Mouse (Mus musculus): ENCODE measurements around the gene Samd1. TPM values are rescaled to one million over a fixed set of nuclear protein-coding genes. Genes with fewer than 3 reads are reported as not detected.
A peak's percentile ranks its signal among the peaks of the same experiment; 100 is the strongest.

The Samd1 gene
- 8.4 and 8.7 TPM in 2 replicates for polyA plus RNA-seq (2015; fragmentation: Nextera tagmentation; extraction: Ambion mirVana)

DNA sequence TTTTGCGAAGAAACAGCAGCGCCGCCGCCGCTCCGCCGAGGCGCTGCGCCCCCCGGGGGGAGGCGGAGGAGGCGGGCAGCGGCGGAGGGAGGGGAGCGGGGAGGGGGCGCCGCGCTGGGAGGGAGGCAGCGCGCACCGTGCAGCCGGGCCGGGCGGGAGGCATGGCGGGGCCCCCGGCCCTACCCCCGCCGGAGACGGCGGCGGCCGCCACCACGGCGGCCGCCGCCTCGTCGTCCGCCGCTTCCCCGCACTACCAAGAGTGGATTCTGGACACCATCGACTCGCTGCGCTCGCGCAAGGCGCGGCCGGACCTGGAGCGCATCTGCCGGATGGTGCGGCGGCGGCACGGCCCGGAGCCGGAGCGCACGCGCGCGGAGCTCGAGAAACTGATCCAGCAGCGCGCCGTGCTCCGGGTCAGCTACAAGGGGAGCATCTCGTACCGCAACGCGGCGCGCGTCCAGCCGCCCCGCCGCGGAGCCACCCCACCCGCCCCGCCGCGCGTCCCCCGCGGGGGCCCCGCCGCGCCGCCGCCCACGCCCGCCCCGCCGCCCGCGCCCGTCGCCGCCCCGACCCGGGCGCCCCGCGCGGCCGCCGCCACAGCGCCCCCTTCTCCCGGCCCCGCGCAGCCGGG, at the start of gene Samd1:
Gene Samd1 (plus strand): TSS at position 162 of the 631 bp plus-strand sequence.
- Histone ChIP-seq H3K4me3 (replicated peaks) (peak within 1 kb of the TSS; percentile 78), H3K4me1 (replicated peaks) (peaks cover 15% of the 10 kb centered on the region), H3K27me3 (replicated peaks) (no peaks in the 10 kb centered on the region), H3K4me2 (replicated peaks) (peak within 1 kb of the TSS; percentile 94), H3K9ac (peak within 1 kb of the TSS; percentile 82), H3K9me3 (no peaks in the 10 kb centered on the region), H3K27ac (peak within 1 kb of the TSS; percentile 96), H3K36me3 (peaks cover 4% of the 10 kb centered on the region)
- ATAC-seq, result peak; percentile 16
- under 1% methylated on average over 52 of the region's 112 CpGs for WGBS

- Histone ChIP-seq H3K4me3 (replicated peaks) (peak overlapping the region; percentile 45), H3K9ac (peak overlapping the region; percentile 51), H3K4me2 (replicated peaks) (peak overlapping the region; percentile 76), H3K27ac (0 out of 2 replicates have a peak overlapping the region, but pooled peaks have one; percentile 27), H3K9me3 (no peaks in the 10 kb centered on the region), H3K27me3 (replicated peaks) (no peaks in the 10 kb centered on the region), H3K36me3 (no peaks in the 10 kb centered on the region), H3K4me1 (replicated peaks) (peaks cover 11% of the 10 kb centered on the region)
- no peak for ATAC-seq
- 2% methylated on average over 14 of the region's 14 CpGs for WGBS
These were observed 42.7 kb upstream of the Samd1 start for GRCm38 (mm10) chr8:83954749-83955105.

GRCm38 (mm10) chr8:83955106-83955957, 42.1 kb upstream of the Samd1 start, which contains the start of the genes Gm10644 and Asf1b:
Gene Gm10644, minus strand, starts transcription at chr8:83955205.
Gene Asf1b, plus strand, starts transcription at chr8:83955507.
- H3K4me2 ChIP-seq (replicated peaks), result peak within 1 kb of the TSS; percentile 90
- under 1% methylated on average over 75 of the region's 75 CpGs for WGBS
- peak within 1 kb of the TSS; percentile 73 for H3K9ac ChIP-seq
- peaks cover 11% of the 10 kb centered on the region for H3K4me1 ChIP-seq (replicated peaks)
- peak; percentile 99 for ATAC-seq
- H3K27ac ChIP-seq, result 0 out of 2 replicates have a peak within 1 kb of the TSS, but pooled peaks have one; percentile 27
- H3K27me3 ChIP-seq (replicated peaks), result no peaks in the 10 kb centered on the region
- H3K9me3 ChIP-seq, result no peaks in the 10 kb centered on the region
- H3K4me3 ChIP-seq (replicated peaks), result peak within 1 kb of the TSS; percentile 73
- no peaks in the 10 kb centered on the region for H3K36me3 ChIP-seq

GRCm38 (mm10) chr8:83955958-83956218, 41.6 kb upstream of the Samd1 start:
- no peak for ATAC-seq
- peaks cover 11% of the 10 kb centered on the region for H3K4me1 ChIP-seq (replicated peaks)
- H3K4me3 ChIP-seq (replicated peaks), result peak overlapping the region; percentile 73
- 1% methylated on average over 15 of the region's 15 CpGs for WGBS
- H3K9ac ChIP-seq, result peak overlapping the region; percentile 73
- no peaks in the 10 kb centered on the region for H3K9me3 ChIP-seq
- no peak overlapping the region for H3K27ac ChIP-seq
- H3K36me3 ChIP-seq, result no peaks in the 10 kb centered on the region
- no peaks in the 10 kb centered on the region for H3K27me3 ChIP-seq (replicated peaks)
- peak overlapping the region; percentile 90 for H3K4me2 ChIP-seq (replicated peaks)

DNA sequence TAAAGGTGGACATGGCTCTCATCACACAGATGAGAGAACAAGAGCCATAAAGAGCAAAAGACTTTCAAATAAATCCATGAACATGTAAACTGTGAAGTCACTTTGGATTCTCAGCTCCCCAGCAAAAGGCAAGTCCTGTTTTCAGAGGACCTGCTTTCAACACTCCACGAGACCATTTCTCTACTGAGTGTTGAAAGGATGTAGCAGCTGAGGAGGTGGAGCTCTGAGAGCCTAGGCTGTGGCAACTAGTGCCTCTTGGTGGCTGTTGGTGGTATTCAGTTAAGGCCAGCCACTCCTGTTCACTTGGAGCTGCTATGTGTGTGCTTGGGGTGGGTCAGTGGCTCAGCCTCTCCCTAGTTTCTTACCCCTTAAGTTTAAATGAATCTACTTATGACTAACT, 40.7 kb upstream of the Samd1 start:
- peaks cover 11% of the 10 kb centered on the region for H3K4me1 ChIP-seq (replicated peaks)
- peak overlapping the region; percentile 90 for H3K4me2 ChIP-seq (replicated peaks)
- H3K36me3 ChIP-seq, result no peaks in the 10 kb centered on the region
- peak overlapping the region; percentile 73 for H3K9ac ChIP-seq
- peak overlapping the region; percentile 73 for H3K4me3 ChIP-seq (replicated peaks)
- no peaks in the 10 kb centered on the region for H3K27me3 ChIP-seq (replicated peaks)
- WGBS, result 29% methylated on average over 1 of the region's 1 CpGs
- no peaks in the 10 kb centered on the region for H3K9me3 ChIP-seq
- ATAC-seq, result no peak
- no peak overlapping the region for H3K27ac ChIP-seq

DNA sequence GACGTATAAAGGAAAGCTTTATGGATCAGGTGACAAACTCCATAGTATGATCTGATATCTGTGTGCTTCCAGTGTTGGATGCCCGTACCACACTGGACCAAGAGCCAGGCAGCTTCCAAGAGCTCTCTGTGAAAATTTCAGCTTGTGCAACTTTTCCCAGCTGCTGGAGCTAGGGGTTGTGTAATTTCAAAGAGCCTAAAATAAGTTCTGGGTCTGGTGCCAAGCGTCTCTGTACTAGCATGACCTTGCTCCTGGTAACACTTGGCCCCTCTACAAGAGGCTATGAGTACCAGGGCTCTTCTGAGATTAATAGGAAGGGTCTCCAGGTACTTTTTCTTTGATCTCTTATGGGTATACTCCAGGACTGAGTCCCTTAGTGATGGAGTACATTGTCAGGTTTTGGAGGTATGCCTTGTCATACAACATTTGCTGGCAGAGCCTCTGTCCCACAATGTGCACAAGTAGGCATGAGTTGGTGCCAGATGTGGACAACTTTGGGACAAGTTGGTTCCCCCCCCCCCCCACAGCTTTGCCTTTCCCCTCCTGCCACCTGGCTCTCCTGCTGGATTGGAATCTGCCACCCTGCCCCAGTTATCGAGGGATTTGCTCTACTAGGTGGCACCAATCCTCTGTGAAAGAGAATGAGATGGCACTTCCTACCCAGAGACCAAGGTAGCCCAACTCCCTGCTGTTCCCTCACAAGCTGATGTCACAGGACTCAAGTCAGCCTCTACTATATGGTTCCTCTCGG, 33.3 kb upstream of the Samd1 start:
- Histone ChIP-seq H3K27ac (no peak overlapping the region), H3K36me3 (peaks cover 11% of the 10 kb centered on the region; the same call in 1 of the 2 replicates), H3K4me3 (replicated peaks) (no peak overlapping the region), H3K4me1 (replicated peaks) (no peaks in the 10 kb centered on the region), H3K27me3 (replicated peaks) (no peaks in the 10 kb centered on the region), H3K4me2 (replicated peaks) (no peak overlapping the region), H3K9me3 (no peaks in the 10 kb centered on the region), H3K9ac (no peak overlapping the region)
- ATAC-seq, result no peak
- WGBS, result 88% methylated on average over 5 of the region's 5 CpGs

DNA sequence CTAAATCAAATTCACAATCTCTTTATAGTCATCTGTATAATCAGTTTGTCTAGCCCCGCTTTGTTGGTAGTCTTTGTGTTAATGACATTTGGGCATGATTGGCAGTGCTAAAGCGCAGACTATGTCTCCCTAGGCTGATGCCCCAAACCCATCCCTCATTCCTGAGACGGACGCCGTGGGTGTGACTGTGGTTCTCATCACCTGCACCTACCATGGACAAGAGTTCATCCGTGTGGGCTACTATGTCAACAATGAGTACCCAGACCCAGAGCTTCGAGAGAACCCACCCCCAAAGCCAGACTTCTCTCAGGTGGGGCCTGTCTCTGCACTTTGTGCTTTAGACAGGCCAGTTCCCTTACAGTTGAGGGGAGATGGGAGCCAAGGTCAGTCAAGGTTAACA, 29.8 kb upstream of the Samd1 start:
- no peak overlapping the region for H3K4me2 ChIP-seq (replicated peaks)
- no peaks in the 10 kb centered on the region for H3K27me3 ChIP-seq (replicated peaks)
- H3K27ac ChIP-seq, result no peak overlapping the region
- ATAC-seq, result no peak
- H3K9ac ChIP-seq, result no peak overlapping the region
- 93% methylated on average over 7 of the region's 7 CpGs for WGBS
- H3K4me3 ChIP-seq (replicated peaks), result no peak overlapping the region
- H3K36me3 ChIP-seq, result peaks cover 13% of the 10 kb centered on the region; the same call in 1 of the 2 replicates
- no peaks in the 10 kb centered on the region for H3K9me3 ChIP-seq
- peaks cover 8% of the 10 kb centered on the region; the same call in 1 of the 2 replicates for H3K4me1 ChIP-seq (replicated peaks)

DNA sequence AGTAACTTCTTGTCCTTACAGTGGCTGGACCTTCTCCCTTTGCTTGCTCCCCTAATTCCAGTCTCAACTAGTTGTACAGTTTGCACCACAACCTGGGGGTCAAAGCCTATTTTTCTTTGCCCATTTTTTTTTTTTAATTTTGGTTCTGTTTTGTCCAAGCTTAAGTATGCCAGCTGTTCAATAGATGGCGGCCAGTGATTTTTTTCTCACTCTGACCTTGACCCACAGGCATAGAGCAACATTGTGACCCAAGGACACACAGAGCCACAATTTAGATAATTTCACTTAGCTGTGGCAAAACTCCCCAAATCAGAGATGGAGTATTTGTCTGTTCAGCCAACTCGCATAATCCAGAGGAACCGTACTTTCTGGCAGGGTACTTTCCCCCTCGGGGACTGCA, 26.4 kb upstream of the Samd1 start:
- Histone ChIP-seq H3K27me3 (replicated peaks) (no peaks in the 10 kb centered on the region), H3K9ac (no peak overlapping the region), H3K9me3 (no peaks in the 10 kb centered on the region), H3K36me3 (peaks cover 13% of the 10 kb centered on the region; the same call in 1 of the 2 replicates), H3K4me3 (replicated peaks) (no peak overlapping the region), H3K27ac (no peak overlapping the region), H3K4me1 (replicated peaks) (peaks cover 22% of the 10 kb centered on the region), H3K4me2 (replicated peaks) (no peak overlapping the region)
- ATAC-seq, result no peak
- WGBS, result 91% methylated on average over 4 of the region's 4 CpGs

DNA sequence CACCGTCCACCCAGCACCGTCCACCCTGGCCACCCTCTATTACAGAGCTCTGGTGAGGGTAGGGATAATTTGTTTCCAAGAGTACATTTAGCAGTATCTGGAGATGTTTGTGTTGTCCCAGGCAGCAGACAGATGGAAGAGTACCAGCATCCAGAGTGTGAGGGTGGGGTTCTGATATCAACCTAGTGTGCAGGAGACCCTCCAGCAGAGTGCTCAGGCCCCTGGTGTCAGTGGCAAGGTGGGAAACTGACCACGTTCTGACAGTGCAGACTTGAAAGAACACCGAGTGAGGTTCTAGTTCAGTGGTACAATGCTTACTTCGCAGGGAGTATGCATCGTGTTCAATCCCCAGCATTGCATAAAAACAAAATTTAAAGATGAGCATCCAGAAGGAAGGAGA, 25.8 kb upstream of the Samd1 start:
- H3K4me2 ChIP-seq (replicated peaks), result peak overlapping the region; percentile 80
- H3K36me3 ChIP-seq, result peaks cover 13% of the 10 kb centered on the region; the same call in 1 of the 2 replicates
- H3K27me3 ChIP-seq (replicated peaks), result no peaks in the 10 kb centered on the region
- ATAC-seq, result no peak
- peaks cover 24% of the 10 kb centered on the region for H3K4me1 ChIP-seq (replicated peaks)
- H3K27ac ChIP-seq, result 0 out of 2 replicates have a peak overlapping the region, but pooled peaks have one; percentile 78
- H3K4me3 ChIP-seq (replicated peaks), result peak overlapping the region; percentile 99
- peak overlapping the region; percentile 68; the same call in 1 of the 2 replicates for H3K9ac ChIP-seq
- H3K9me3 ChIP-seq, result no peaks in the 10 kb centered on the region
- 77% methylated on average over 6 of the region's 6 CpGs for WGBS

DNA sequence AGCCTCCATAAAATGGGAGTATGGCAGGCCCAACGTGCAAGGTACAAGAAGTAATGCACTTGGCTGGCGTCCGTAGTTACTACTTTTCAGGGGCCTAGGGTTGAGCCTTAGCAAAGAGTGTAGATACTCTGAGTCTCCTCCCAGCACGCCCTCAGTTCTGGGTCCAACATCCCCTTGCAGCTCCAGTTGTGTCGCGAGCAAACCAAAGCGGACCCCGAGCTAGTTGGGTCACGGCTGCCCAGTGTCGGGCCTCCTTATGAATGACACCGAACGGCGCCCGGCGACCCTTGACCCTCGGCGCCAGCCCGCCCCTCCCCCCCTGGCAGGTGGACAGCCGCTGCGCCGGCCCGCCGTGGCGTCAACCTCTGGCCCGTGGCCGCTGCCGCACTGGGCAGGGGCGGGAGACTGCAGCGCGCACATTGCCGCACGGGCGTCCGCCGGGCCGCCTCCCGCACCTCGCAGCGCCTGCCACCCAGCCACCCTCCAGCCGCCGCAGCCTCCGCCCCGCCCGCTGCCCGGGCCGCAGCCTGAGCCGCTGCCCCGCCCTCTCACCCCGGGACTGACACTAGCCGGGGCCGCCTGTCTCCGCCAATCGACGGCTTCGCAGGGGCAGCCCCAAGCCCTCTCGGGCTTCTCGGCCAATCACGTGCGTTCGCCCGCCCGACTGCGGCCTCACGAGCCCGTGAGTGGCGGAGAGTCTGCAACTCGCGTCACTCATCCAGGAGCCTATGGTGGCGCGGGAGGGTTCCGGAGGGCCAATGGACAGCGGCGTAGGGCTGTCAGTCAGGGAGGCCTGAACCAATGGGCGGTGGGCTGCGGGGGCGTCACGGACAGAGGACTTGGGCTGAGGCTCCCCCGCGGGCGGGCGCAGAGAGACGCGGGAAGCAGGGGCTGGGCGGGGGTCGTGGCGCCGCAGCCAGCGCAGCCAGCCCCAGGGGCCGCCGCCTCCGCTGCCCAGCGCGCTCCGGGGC, 25.0 kb upstream of the Samd1 start, which contains the start of gene Prkaca:
Gene Prkaca (plus strand): TSS at position 844 of the 971 bp plus-strand sequence.
- Histone ChIP-seq H3K9ac (peak within 1 kb of the TSS; percentile 89), H3K27me3 (replicated peaks) (no peaks in the 10 kb centered on the region), H3K9me3 (no peaks in the 10 kb centered on the region), H3K4me3 (replicated peaks) (peak within 1 kb of the TSS; percentile 99), H3K4me2 (replicated peaks) (peak within 1 kb of the TSS; percentile 86), H3K27ac (peak within 1 kb of the TSS; percentile 78), H3K4me1 (replicated peaks) (peaks cover 32% of the 10 kb centered on the region), H3K36me3 (peaks cover 13% of the 10 kb centered on the region; the same call in 1 of the 2 replicates)
- ATAC-seq, result peak; percentile 99
- WGBS, result under 1% methylated on average over 87 of the region's 94 CpGs

All from intestine, embryonic 15.5 days (tissue).